Mouse (Mus musculus): ENCODE data around the gene Dnhd1. TPM values are rescaled to one million over a fixed set of nuclear protein-coding genes. Genes with fewer than 3 reads are reported as not detected.

The Dnhd1 gene
- polyA plus RNA-seq, 1 experiment, result 2.3 TPM

GRCm38 (mm10) chr7:105616561-105616960, 34.1 kb upstream of the Dnhd1 start:
- Histone ChIP-seq H3K4me1 (ENCODE audit: control insufficient read depth, insufficient read depth, insufficient read length) (no peaks in the 10 kb centered on the region), H3K27ac (ENCODE audit: insufficient read depth, low read length) (no peak overlapping the region), H3K27me3 (ENCODE audit: control insufficient read depth, insufficient read depth, low read length) (no peaks in the 10 kb centered on the region), H3K4me3 (ENCODE audit: extremely low read depth, insufficient read depth, insufficient read length) (no peak overlapping the region), H3K36me3 (ENCODE audit: control insufficient read depth, insufficient read depth, low read length) (peaks cover 8% of the 10 kb centered on the region)
- 90% methylated on average over 6 of the region's 6 CpGs for WGBS
- TF ChIP-seq POLR2A (IDR thresholded peaks at IDR 0.05; ENCODE audit: low read depth, low read length) (no peak), CTCF (IDR thresholded peaks at IDR 0.05; ENCODE audit: extremely low read depth, insufficient read depth, insufficient read length, insufficient replicate concordance) (no peak)
- no peak for DNase-seq (ENCODE audit: low read depth in 1 of 2, low spot score in 2 of 2)

GRCm38 (mm10) chr7:105617810-105618209, 32.8 kb upstream of the Dnhd1 start:
- TF ChIP-seq POLR2A (IDR thresholded peaks at IDR 0.05; ENCODE audit: low read depth, low read length), result no peak
- TF ChIP-seq CTCF (IDR thresholded peaks at IDR 0.05; ENCODE audit: extremely low read depth, insufficient read depth, insufficient read length, insufficient replicate concordance), result no peak
- H3K36me3 ChIP-seq (ENCODE audit: control insufficient read depth, insufficient read depth, low read length), result peaks cover 8% of the 10 kb centered on the region
- 93% methylated on average over 22 of the region's 22 CpGs for WGBS
- no peak for DNase-seq (ENCODE audit: low read depth in 1 of 2, low spot score in 2 of 2)
- H3K4me3 ChIP-seq (ENCODE audit: extremely low read depth, insufficient read depth, insufficient read length), result no peak overlapping the region
- H3K27me3 ChIP-seq (ENCODE audit: control insufficient read depth, insufficient read depth, low read length), result no peaks in the 10 kb centered on the region
- H3K4me1 ChIP-seq (ENCODE audit: control insufficient read depth, insufficient read depth, insufficient read length), result no peaks in the 10 kb centered on the region
- no peak overlapping the region for H3K27ac ChIP-seq (ENCODE audit: insufficient read depth, low read length)

GRCm38 (mm10) chr7:105619701-105620100, 30.9 kb upstream of the Dnhd1 start:
- TF ChIP-seq POLR2A (IDR thresholded peaks at IDR 0.05; ENCODE audit: low read depth, low read length) (no peak), CTCF (IDR thresholded peaks at IDR 0.05; ENCODE audit: extremely low read depth, insufficient read depth, insufficient read length, insufficient replicate concordance) (no peak)
- H3K4me3 ChIP-seq (ENCODE audit: extremely low read depth, insufficient read depth, insufficient read length), result no peak overlapping the region

GRCm38 (mm10) chr7:105621053-105621452, 29.6 kb upstream of the Dnhd1 start:
- Histone ChIP-seq H3K4me1 (ENCODE audit: control insufficient read depth, insufficient read depth, insufficient read length) (no peaks in the 10 kb centered on the region), H3K36me3 (ENCODE audit: control insufficient read depth, insufficient read depth, low read length) (peaks cover 8% of the 10 kb centered on the region), H3K27me3 (ENCODE audit: control insufficient read depth, insufficient read depth, low read length) (no peaks in the 10 kb centered on the region), H3K27ac (ENCODE audit: insufficient read depth, low read length) (no peak overlapping the region), H3K4me3 (ENCODE audit: extremely low read depth, insufficient read depth, insufficient read length) (no peak overlapping the region)
- TF ChIP-seq POLR2A (IDR thresholded peaks at IDR 0.05; ENCODE audit: low read depth, low read length) (no peak), CTCF (IDR thresholded peaks at IDR 0.05; ENCODE audit: extremely low read depth, insufficient read depth, insufficient read length, insufficient replicate concordance) (no peak)
- no peak for DNase-seq (ENCODE audit: low read depth in 1 of 2, low spot score in 2 of 2)
- WGBS, result 90% methylated on average over 4 of the region's 4 CpGs

More at GRCm38 (mm10) chr7:105619701-105620100, 30.9 kb upstream of the Dnhd1 start:
- no peaks in the 10 kb centered on the region for H3K27me3 ChIP-seq (ENCODE audit: control insufficient read depth, insufficient read depth, low read length)
- WGBS, result 89% methylated on average over 3 of the region's 3 CpGs
- H3K36me3 ChIP-seq (ENCODE audit: control insufficient read depth, insufficient read depth, low read length), result peaks cover 8% of the 10 kb centered on the region
- H3K4me1 ChIP-seq (ENCODE audit: control insufficient read depth, insufficient read depth, insufficient read length), result no peaks in the 10 kb centered on the region
- DNase-seq (ENCODE audit: low read depth in 1 of 2, low spot score in 2 of 2), result no peak
- no peak overlapping the region for H3K27ac ChIP-seq (ENCODE audit: insufficient read depth, low read length)

- no peak overlapping the region for H3K4me3 ChIP-seq (ENCODE audit: extremely low read depth, insufficient read depth, insufficient read length)
- no peak overlapping the region for H3K27ac ChIP-seq (ENCODE audit: insufficient read depth, low read length)
- H3K36me3 ChIP-seq (ENCODE audit: control insufficient read depth, insufficient read depth, low read length), result peaks cover 8% of the 10 kb centered on the region
- H3K4me1 ChIP-seq (ENCODE audit: control insufficient read depth, insufficient read depth, insufficient read length), result no peaks in the 10 kb centered on the region
- no peak for TF ChIP-seq POLR2A (IDR thresholded peaks at IDR 0.05; ENCODE audit: low read depth, low read length)
- WGBS, result 85% methylated on average over 8 of the region's 8 CpGs
- no peak for DNase-seq (ENCODE audit: low read depth in 1 of 2, low spot score in 2 of 2)
- H3K27me3 ChIP-seq (ENCODE audit: control insufficient read depth, insufficient read depth, low read length), result no peaks in the 10 kb centered on the region
These were observed 28.9 kb upstream of the Dnhd1 start for GRCm38 (mm10) chr7:105621646-105622292.

- WGBS, result 86% methylated on average over 6 of the region's 6 CpGs
These were observed 25.2 kb upstream of the Dnhd1 start for GRCm38 (mm10) chr7:105625397-105625796.

GRCm38 (mm10) chr7:105628633-105629032, 22.0 kb upstream of the Dnhd1 start:
- TF ChIP-seq CTCF (IDR thresholded peaks at IDR 0.05; ENCODE audit: extremely low read depth, insufficient read depth, insufficient read length, insufficient replicate concordance) (no peak), POLR2A (IDR thresholded peaks at IDR 0.05; ENCODE audit: low read depth, low read length) (no peak)
- 15% methylated on average over 3 of the region's 3 CpGs for WGBS
- H3K27ac ChIP-seq (ENCODE audit: insufficient read depth, low read length), result no peak overlapping the region
- DNase-seq (ENCODE audit: low read depth in 1 of 2, low spot score in 2 of 2), result no peak
- 0 out of 2 replicates have a peak, but pooled peaks cover 2% of the 10 kb centered on the region for H3K27me3 ChIP-seq (ENCODE audit: control insufficient read depth, insufficient read depth, low read length)
- no peaks in the 10 kb centered on the region for H3K36me3 ChIP-seq (ENCODE audit: control insufficient read depth, insufficient read depth, low read length)
- no peak overlapping the region for H3K4me3 ChIP-seq (ENCODE audit: extremely low read depth, insufficient read depth, insufficient read length)
- H3K4me1 ChIP-seq (ENCODE audit: control insufficient read depth, insufficient read depth, insufficient read length), result peaks cover 8% of the 10 kb centered on the region

More at GRCm38 (mm10) chr7:105625397-105625796, 25.2 kb upstream of the Dnhd1 start:
- no peak for TF ChIP-seq POLR2A (IDR thresholded peaks at IDR 0.05; ENCODE audit: low read depth, low read length)
- no peak for TF ChIP-seq CTCF (IDR thresholded peaks at IDR 0.05; ENCODE audit: extremely low read depth, insufficient read depth, insufficient read length, insufficient replicate concordance)
- Histone ChIP-seq H3K27ac (ENCODE audit: insufficient read depth, low read length) (no peak overlapping the region), H3K4me1 (ENCODE audit: control insufficient read depth, insufficient read depth, insufficient read length) (peaks cover 6% of the 10 kb centered on the region), H3K4me3 (ENCODE audit: extremely low read depth, insufficient read depth, insufficient read length) (no peak overlapping the region), H3K36me3 (ENCODE audit: control insufficient read depth, insufficient read depth, low read length) (no peaks in the 10 kb centered on the region), H3K27me3 (ENCODE audit: control insufficient read depth, insufficient read depth, low read length) (no peaks in the 10 kb centered on the region)
- no peak for DNase-seq (ENCODE audit: low read depth in 1 of 2, low spot score in 2 of 2)
